Mouse (Mus musculus) cortical plate, adult 2 months (tissue): ENCODE results near the gene Art4.

Experiments used
- CTCF ChIP-seq: fragments of 200-500 bp; IDR thresholded peaks from 2 replicates; pipeline ENCODE4 v1.5.1; 2011; ENCODE audit warnings: mild to moderate bottlenecking, control low read depth, low read length; ENCODE audit not compliant: insufficient read depth; ENCODE audit errors: extremely low read depth
- POLR2A ChIP-seq: fragments of 200-500 bp; IDR thresholded peaks from 2 replicates; pipeline ENCODE4 v1.6.1; 2011; ENCODE audit warnings: mild to moderate bottlenecking, low read length, control low read depth; ENCODE audit not compliant: insufficient read depth; ENCODE audit errors: extremely low read depth

DNA sequence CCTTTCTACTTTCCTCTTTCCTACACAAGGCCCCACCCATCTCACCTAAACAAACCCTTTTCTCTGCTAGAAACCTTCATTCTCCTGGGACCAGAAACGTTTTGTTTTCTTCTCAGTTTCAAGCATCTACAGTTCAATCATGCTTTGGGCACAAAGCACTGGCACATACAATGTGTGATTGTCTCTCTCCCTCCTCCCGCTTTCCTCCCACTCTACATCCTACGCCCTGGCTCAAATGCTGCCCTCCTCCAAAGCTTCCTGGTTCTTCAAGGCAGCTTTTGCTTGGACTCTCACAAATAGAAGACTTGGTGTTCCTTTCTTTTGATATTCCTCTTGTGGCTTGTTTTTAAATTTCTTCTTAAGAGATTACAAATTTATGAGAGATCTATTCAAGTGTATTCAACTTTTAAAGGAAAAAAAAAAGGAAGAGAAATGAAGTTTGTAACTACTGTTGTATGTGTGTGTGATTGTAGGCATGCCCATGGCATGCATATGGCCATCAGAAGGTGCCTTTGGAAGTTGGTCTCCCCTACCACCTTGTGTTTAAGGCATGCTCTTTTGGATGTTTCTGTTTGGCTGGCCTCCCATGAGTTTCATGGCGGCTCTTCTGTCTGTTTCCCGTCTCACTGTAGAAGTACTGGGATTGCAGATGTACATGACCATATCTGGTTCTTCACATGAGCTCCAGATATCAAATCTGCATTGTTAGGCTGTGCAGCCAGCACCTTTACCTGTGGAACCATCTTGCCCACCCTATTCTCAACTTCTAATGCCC, 11.6 kb downstream of the Art4 start:
- TF ChIP-seq CTCF (no peak), POLR2A (no peak)
